Mouse (Mus musculus): ENCODE measurements around the gene Mbnl2. TPM values are rescaled to one million over a fixed set of nuclear protein-coding genes. Genes with fewer than 3 reads are reported as not detected.

The Mbnl2 gene
- total RNA-seq, 2 experiments from 2014 or later: 30.1 to 45.3 TPM

GRCm38 (mm10) chr14:120295355-120296220, 20.1 kb downstream of the Mbnl2 start:
- ATAC-seq (replicated peaks; ENCODE audit: low FRiP score, poor library complexity, severe bottlenecking): no peak

GRCm38 (mm10) chr14:120296231-120297006, 20.9 kb downstream of the Mbnl2 start:
- no peak for ATAC-seq (replicated peaks; ENCODE audit: low FRiP score, poor library complexity, severe bottlenecking)

GRCm38 (mm10) chr14:120297137-120297749, 21.8 kb downstream of the Mbnl2 start:
- ATAC-seq (replicated peaks; ENCODE audit: low FRiP score, poor library complexity, severe bottlenecking): no peak

GRCm38 (mm10) chr14:120297833-120298232, 22.4 kb downstream of the Mbnl2 start:
- no peak for ATAC-seq (replicated peaks; ENCODE audit: low FRiP score, poor library complexity, severe bottlenecking)

GRCm38 (mm10) chr14:120298439-120298838, 23.0 kb downstream of the Mbnl2 start:
- ATAC-seq (replicated peaks; ENCODE audit: low FRiP score, poor library complexity, severe bottlenecking): no peak

GRCm38 (mm10) chr14:120299716-120300115, 24.2 kb downstream of the Mbnl2 start:
- no peak for ATAC-seq (replicated peaks; ENCODE audit: low FRiP score, poor library complexity, severe bottlenecking)

- no peak for ATAC-seq (replicated peaks; ENCODE audit: low FRiP score, poor library complexity, severe bottlenecking)
Observed at GRCm38 (mm10) chr14:120300191-120300590, 24.7 kb downstream of the Mbnl2 start.

- no peak for ATAC-seq (replicated peaks; ENCODE audit: low FRiP score, poor library complexity, severe bottlenecking)
Observed at GRCm38 (mm10) chr14:120300814-120301213, 25.3 kb downstream of the Mbnl2 start.

GRCm38 (mm10) chr14:120302913-120303548, 27.6 kb downstream of the Mbnl2 start:
- ATAC-seq (replicated peaks; ENCODE audit: low FRiP score, poor library complexity, severe bottlenecking): no peak; the same call in 1 of the 2 replicates

GRCm38 (mm10) chr14:120306229-120306628, 30.8 kb downstream of the Mbnl2 start:
- no peak for ATAC-seq (replicated peaks; ENCODE audit: low FRiP score, poor library complexity, severe bottlenecking)

GRCm38 (mm10) chr14:120307356-120307755, 31.9 kb downstream of the Mbnl2 start:
- ATAC-seq (replicated peaks; ENCODE audit: low FRiP score, poor library complexity, severe bottlenecking): no peak

- no peak for ATAC-seq (replicated peaks; ENCODE audit: low FRiP score, poor library complexity, severe bottlenecking)
Observed at GRCm38 (mm10) chr14:120307963-120308362, 32.5 kb downstream of the Mbnl2 start.

- ATAC-seq (replicated peaks; ENCODE audit: low FRiP score, poor library complexity, severe bottlenecking): no peak
Observed at GRCm38 (mm10) chr14:120309691-120310090, 34.2 kb downstream of the Mbnl2 start.

- ATAC-seq (replicated peaks; ENCODE audit: low FRiP score, poor library complexity, severe bottlenecking): no peak
Observed at GRCm38 (mm10) chr14:120311330-120312097, 36.0 kb downstream of the Mbnl2 start.

GRCm38 (mm10) chr14:120312661-120313406, 37.4 kb downstream of the Mbnl2 start:
- no peak for ATAC-seq (replicated peaks; ENCODE audit: low FRiP score, poor library complexity, severe bottlenecking)

- no peak for ATAC-seq (replicated peaks; ENCODE audit: low FRiP score, poor library complexity, severe bottlenecking)
Observed at GRCm38 (mm10) chr14:120313466-120313865, 38.0 kb downstream of the Mbnl2 start.

GRCm38 (mm10) chr14:120315721-120316120, 40.3 kb downstream of the Mbnl2 start:
- no peak for ATAC-seq (replicated peaks; ENCODE audit: low FRiP score, poor library complexity, severe bottlenecking)

GRCm38 (mm10) chr14:120318326-120318935, 43.0 kb downstream of the Mbnl2 start:
- no peak for ATAC-seq (replicated peaks; ENCODE audit: low FRiP score, poor library complexity, severe bottlenecking)
